Mouse (Mus musculus) testis, adult 2 months (tissue): ENCODE measurements around the gene Cox7a2. TPM values are rescaled to one million over a fixed set of nuclear protein-coding genes. Genes with fewer than 3 reads are reported as not detected.

ENCODE experiments used
- H3K27ac ChIP-seq: fragments of 200-500 bp; 2 replicates; pipeline ENCODE4 v1.5.1; 2012; ENCODE audit warnings: low read depth, low read length; ENCODE audit not compliant: control insufficient read depth, insufficient read depth
- H3K27me3 ChIP-seq: fragments of 200-500 bp; 2 replicates; pipeline ENCODE4 v1.6.1; 2012; ENCODE audit warnings: mild to moderate bottlenecking, low read length, moderate library complexity; ENCODE audit not compliant: control insufficient read depth, insufficient read depth
- H3K36me3 ChIP-seq: fragments of 200-500 bp; 2 replicates; pipeline ENCODE4 v1.6.1; 2012; ENCODE audit warnings: mild to moderate bottlenecking, low read length; ENCODE audit not compliant: control insufficient read depth, insufficient read depth
- H3K4me1 ChIP-seq: fragments of 200-500 bp; 2 replicates; pipeline ENCODE4 v1.6.1; 2012; ENCODE audit warnings: low read length; ENCODE audit not compliant: control insufficient read depth, insufficient read depth
- H3K4me3 ChIP-seq: fragments of 200-500 bp; 2 replicates; pipeline ENCODE4 v1.5.1; 2012; ENCODE audit warnings: low read depth, mild to moderate bottlenecking, low read length, moderate library complexity, mixed read lengths; ENCODE audit not compliant: control insufficient read depth
- CTCF ChIP-seq: fragments of 200-500 bp; IDR thresholded peaks from 2 replicates; pipeline ENCODE4 v1.5.1; 2012; ENCODE audit warnings: low read depth, mild to moderate bottlenecking, inconsistent platforms, low read length, moderate library complexity; ENCODE audit not compliant: control insufficient read depth, insufficient read depth, insufficient replicate concordance
- POLR2A ChIP-seq: fragments of 200-500 bp; IDR thresholded peaks from 2 replicates; pipeline ENCODE4 v1.6.1; 2012; ENCODE audit warnings: low read depth, mild to moderate bottlenecking, inconsistent platforms, low read length, moderate library complexity; ENCODE audit not compliant: control insufficient read depth
- polyA plus RNA-seq: library from polyadenylated mRNA; depleted of rRNA; stranded (reverse); fragments of >200 nt; gene quantifications from 2 replicates; pipeline ENCODE4 v1.2.3, GENCODE M21; 2012; rRNA removed

The Cox7a2 gene
- polyA plus RNA-seq, result 474 and 612 TPM in 2 replicates

DNA sequence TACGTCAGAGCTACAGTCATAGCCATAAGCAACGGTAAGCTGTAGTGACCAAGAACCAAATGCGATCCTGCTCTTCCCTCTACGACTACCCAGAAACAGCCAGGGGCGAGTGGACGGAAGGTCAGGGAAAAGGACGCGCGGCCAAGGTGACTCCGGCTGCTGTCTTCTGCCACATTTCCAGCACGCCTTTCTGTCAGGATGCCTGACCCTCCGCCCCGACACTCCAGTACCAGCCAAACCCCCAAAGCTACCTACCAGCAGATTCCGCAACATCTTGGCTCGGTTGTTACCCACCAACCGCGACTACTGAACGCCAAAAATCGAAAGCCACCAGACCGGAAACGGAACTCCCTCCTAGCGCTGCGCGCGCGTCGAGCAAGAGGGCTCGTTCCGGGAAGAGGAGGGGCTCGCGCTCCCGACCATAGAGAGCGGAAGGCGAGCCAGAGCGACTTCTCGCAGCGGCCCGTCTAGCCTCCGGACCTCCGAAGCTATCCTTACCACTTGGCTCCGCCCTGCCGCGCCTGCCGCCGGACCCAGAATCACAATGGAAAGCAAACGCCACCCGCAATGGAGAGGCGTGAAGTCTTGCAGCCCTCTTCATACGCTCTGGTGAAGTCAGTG, at the start of gene Cox7a2:
TSS of gene Cox7a2 (minus strand) at position 494 of the 621 bp plus-strand sequence.
- Histone ChIP-seq H3K4me3 (peak within 1 kb of the TSS; percentile 100), H3K27me3 (no peaks in the 10 kb centered on the region), H3K4me1 (no peaks in the 10 kb centered on the region), H3K36me3 (no peaks in the 10 kb centered on the region), H3K27ac (peak within 1 kb of the TSS; percentile 99)
- TF ChIP-seq CTCF (no peak), POLR2A (peak; percentile 89)

DNA sequence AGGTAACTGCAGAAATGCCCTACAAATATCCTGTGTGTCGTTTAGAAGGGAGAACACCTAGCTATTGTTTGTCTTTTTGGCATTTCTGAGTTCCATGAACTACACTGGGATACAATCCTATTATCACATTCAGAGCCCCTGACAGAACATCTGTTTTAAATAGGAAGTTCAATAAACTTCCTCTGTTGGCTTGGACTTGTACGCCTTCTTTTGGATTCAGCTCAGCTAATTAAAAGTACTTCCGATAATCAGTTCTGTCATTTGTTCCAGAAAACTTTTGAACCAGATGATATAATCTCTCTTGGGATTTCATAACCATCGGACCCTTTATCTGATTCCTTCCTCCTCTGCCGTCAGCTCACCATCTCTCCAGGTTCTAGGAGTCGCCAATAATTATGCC, 49.7 kb upstream of the Cox7a2 start:
- no peak overlapping the region for H3K27ac ChIP-seq
- no peak overlapping the region for H3K4me3 ChIP-seq
- no peaks in the 10 kb centered on the region for H3K27me3 ChIP-seq
- H3K4me1 ChIP-seq, result peaks cover 5% of the 10 kb centered on the region
- TF ChIP-seq POLR2A (no peak), CTCF (no peak)
- no peaks in the 10 kb centered on the region for H3K36me3 ChIP-seq

- TF ChIP-seq CTCF, result no peak
- no peak for TF ChIP-seq POLR2A
- Histone ChIP-seq H3K36me3 (no peaks in the 10 kb centered on the region), H3K27me3 (no peaks in the 10 kb centered on the region), H3K4me3 (no peak overlapping the region), H3K27ac (no peak overlapping the region), H3K4me1 (peaks cover 5% of the 10 kb centered on the region)
Measured at GRCm38 (mm10) chr9:79807178-79807577, 47.5 kb upstream of the Cox7a2 start.

DNA sequence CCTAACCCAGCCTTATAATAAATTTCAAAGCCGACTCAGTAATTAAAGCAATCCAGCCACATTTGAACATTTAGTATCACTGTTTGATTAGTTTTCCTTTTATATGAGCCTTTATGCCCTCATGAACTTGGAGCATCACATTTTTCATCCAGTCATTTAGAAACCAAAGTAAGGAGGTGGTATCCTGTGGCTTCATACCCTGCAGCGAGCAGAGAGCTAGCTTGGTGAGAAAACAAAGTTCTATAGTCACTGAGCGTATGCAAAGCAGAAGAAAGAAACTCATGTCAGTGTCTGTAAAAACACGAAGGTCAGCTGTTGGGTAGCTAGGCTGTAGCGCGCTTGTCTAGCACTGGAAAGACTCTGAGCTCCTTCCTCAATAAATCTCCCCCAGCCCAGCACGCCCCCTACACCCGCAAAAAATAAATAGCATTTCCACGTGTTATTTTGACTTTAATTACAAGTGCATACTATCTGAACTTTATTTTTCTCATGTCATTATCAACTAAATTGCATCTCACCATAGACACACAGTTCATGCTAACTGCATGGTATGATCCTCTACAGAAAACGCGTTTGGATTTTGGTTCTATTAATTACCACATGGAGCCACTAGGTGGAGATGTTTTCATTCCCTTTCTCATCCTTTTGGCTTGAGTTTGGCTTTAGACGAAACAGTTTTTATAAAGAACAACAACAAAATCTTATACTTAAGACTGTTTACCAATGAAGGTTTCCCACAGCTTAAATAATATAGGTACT, 46.8 kb upstream of the Cox7a2 start:
- TF ChIP-seq POLR2A (no peak), CTCF (no peak)
- H3K27me3 ChIP-seq, result no peaks in the 10 kb centered on the region
- no peak overlapping the region for H3K4me3 ChIP-seq
- H3K36me3 ChIP-seq, result no peaks in the 10 kb centered on the region
- peaks cover 5% of the 10 kb centered on the region for H3K4me1 ChIP-seq
- no peak overlapping the region for H3K27ac ChIP-seq

DNA sequence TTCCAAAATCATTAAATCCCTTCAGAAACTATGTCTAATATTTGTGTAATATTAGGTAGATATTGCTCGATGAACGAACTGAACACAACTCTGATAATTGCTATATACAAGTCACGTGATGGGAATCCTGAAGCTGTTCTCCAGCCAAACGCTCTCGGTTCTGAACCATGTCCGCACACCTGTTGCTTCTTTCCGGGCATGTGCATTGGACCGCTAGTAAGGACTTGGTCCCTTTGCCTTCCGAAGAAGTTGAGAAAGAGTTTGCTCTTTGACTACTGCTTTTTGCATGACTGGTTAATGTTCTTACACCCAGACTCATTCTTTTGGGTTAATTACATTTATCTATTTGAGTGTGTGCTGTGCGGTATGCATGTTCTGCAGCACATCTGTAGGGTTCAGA, 45.7 kb upstream of the Cox7a2 start:
- Histone ChIP-seq H3K27ac (no peak overlapping the region), H3K27me3 (no peaks in the 10 kb centered on the region), H3K4me3 (no peak overlapping the region), H3K4me1 (peaks cover 5% of the 10 kb centered on the region), H3K36me3 (no peaks in the 10 kb centered on the region)
- TF ChIP-seq POLR2A (no peak), CTCF (no peak)

GRCm38 (mm10) chr9:79796461-79797135, 36.9 kb upstream of the Cox7a2 start:
- Histone ChIP-seq H3K27ac (no peak overlapping the region), H3K27me3 (no peaks in the 10 kb centered on the region), H3K4me3 (no peak overlapping the region; the same call in 1 of the 2 replicates), H3K4me1 (no peaks in the 10 kb centered on the region), H3K36me3 (no peaks in the 10 kb centered on the region)
- TF ChIP-seq CTCF (no peak), POLR2A (no peak)

DNA sequence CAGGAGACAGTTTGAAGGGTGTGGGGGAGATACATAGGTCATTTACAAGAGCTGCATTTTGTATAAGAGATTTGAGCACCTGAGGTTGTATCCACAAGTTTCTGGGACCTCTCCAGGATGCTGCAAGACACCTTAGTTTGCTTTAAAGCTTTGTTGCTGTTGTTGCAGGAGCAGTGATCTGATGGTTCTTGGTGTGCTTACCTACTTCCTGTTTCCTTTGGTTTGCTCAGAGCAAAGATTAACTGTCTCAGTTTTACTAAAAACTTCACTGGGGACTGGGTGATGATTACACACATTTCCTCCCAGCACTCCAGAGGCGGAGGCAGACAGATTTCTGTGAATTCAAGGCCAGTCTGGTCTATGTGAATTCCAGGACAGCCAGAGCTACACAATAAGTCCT, 35.4 kb upstream of the Cox7a2 start:
- no peak overlapping the region for H3K27ac ChIP-seq
- TF ChIP-seq CTCF, result no peak
- TF ChIP-seq POLR2A, result no peak
- no peak overlapping the region for H3K4me3 ChIP-seq
- H3K36me3 ChIP-seq, result no peaks in the 10 kb centered on the region
- H3K27me3 ChIP-seq, result no peaks in the 10 kb centered on the region
- H3K4me1 ChIP-seq, result no peaks in the 10 kb centered on the region
